Mouse (Mus musculus) cerebellum, adult 9-10 months (tissue): ENCODE data around the gene Igfbpl1.

Source experiments
- DNase-seq: peaks from one replicate; pipeline ENCODE4 v3.0.0; 2022

Igfbpl1 gene

GRCm38 (mm10) chr4:45769791-45770637 is 56.7 kb downstream of the Igfbpl1 start:
- no peak for DNase-seq

DNA sequence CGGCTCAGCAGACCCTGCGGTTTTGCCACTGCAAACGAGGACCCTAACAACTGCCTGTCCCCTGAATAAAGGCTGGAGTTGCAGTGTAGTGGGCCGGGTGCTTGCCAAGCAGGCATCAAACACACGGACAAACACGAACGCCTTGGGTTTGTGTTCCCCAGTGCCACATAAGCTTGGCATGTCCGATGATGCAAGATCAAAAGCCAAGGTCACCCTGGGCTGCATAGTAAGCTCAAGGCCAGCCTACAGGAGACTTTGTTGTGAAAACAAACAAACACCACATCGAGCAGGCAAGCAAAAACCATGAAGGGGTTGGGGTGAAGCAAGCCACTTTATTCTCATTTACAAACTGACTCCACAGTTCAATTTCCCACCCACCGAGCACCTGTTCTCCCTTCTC is 57.6 kb downstream of the Igfbpl1 start:
- no peak for DNase-seq

DNA sequence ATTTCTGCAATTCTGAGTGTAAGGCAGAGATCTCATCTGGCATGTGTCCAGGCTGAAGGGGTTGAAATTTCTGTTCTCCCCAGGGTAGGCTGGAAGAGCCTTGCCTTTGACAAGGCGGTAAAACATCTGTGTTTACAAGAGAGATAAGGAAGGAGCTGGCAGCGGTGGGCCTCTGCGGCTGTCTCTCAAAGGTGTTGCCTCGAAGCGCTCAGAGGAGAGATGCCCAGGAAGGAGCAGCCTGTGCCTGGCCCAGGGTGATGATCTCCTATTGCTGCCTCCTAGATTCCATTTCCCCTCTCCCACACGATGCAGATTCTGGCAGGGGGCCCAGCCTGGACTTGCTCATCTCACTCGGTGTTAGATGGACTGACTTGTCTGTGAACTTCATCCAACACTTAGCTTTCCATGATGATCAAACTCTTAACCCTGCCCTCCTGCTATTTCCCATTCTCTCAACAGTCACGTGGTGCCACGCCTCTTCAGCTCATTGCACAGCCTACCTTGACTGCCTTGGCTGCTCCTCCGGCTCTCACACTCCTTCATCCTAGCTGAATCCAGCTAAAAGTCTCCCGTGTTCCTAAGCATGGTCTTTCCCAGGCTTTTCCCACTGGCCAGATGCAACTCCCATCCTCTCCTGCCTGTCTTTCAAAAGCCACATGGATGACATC is 58.7 kb downstream of the Igfbpl1 start:
- no peak for DNase-seq

GRCm38 (mm10) chr4:45766774-45767173 is 59.9 kb downstream of the Igfbpl1 start:
- DNase-seq, result no peak

DNA sequence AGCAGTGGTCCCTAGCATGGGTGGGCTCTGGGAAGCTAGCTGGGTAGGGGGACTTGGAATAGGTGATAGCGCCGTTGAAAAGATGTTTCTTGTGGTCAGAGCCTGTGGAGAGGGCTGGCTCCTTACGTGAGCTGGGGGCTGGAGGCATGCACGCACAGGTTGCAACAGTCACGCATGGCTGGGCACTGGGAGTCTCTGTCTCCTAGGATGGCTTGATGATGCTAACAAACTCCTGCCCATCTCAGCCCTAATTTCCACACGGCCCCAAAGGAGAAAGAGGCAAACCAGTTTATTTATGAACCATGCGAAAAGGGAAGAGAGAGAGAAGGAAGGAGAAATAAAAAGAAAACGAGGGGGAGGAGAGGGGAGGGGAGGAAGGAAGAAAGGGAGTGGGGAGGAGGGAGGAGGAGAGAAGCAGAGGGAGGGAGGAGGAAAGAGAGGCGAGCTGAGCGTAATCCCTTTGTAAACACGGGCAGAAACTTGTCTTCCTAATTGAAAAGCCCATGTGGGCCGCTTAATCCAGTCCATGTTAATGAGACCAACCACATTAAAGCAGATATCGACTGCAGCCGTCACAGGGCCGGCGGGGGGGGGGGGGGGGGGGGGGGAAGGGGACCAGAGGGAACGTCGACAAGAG is 61.0 kb downstream of the Igfbpl1 start:
- no peak for DNase-seq

- DNase-seq, result no peak
These were observed 61.6 kb downstream of the Igfbpl1 start for GRCm38 (mm10) chr4:45765121-45765564.

DNA sequence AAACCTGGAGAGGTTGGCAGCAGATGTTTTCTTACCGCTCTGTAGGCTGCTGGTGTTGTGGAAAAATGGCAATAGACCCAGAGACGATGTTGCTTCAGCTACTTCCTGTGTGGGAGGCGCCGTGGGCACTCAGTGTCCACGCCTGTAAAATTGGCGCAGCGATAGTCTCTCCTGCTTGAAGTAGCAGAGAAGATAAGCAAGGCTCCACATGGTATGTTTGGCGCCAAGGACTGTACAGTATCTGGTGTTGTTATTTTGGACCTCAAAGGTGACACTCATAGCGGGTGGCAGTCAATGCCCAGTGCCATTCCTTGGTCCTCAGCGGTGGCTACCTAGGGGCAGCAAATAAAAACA is 62.6 kb downstream of the Igfbpl1 start:
- no peak for DNase-seq

DNA sequence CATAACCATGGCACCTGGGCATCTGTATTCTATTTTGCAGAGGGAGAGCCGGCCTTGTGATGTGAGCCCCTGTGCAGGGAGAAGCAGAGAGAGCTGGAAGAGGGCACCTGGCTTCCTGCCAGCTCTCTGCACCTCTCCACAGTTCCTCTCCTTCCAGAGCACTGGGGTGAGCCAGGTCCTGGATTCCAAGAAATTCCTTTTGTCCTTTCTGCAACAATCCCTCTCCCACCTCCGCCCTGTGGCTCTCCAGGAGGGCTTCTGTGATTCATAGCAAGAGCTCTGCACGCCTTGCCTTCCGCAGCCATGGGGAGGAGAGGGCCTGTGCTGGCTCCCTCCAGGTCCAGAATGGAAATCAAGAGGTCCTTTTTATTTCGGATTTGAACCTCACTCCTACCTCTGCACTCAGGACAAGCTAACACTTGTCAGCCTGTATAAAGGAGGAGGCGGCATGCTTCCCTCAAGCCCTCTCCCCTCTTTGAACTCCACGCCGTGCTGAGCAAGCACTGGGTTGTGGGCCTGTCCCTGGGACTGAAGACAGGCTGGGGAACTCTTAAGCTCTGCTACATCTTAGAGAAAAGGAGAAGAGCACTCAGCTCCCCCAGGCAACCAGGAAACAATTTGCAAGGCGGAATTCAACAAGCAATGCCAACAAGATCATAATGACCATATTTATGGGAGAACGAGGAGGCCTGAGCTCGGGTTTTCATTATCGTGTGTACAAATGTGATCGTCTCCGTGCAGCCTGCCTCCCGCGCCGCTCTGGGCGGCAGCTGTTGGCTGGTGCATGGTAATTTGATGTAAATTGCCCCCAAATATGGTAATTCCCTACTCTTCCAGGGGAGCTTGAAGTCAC is 63.2 kb downstream of the Igfbpl1 start:
- no peak for DNase-seq

- no peak for DNase-seq
These were observed 64.1 kb downstream of the Igfbpl1 start for GRCm38 (mm10) chr4:45762600-45762999.
